Mouse (Mus musculus) embryonic fibroblast, embryonic 13.5 days (primary cell): ENCODE data around the gene H2-Ab1.

Source experiments
- CTCF ChIP-seq: IDR thresholded peaks from 2 replicates; pipeline ENCODE4 v1.5.1; 2011; ENCODE audit warnings: mild to moderate bottlenecking, control low read depth, low read length, moderate library complexity, borderline replicate concordance; ENCODE audit not compliant: insufficient read depth
- POLR2A ChIP-seq: IDR thresholded peaks from 2 replicates; pipeline ENCODE4 v1.6.1; 2011; ENCODE audit warnings: low read depth, mild to moderate bottlenecking, control low read depth, low read length, moderate library complexity

DNA sequence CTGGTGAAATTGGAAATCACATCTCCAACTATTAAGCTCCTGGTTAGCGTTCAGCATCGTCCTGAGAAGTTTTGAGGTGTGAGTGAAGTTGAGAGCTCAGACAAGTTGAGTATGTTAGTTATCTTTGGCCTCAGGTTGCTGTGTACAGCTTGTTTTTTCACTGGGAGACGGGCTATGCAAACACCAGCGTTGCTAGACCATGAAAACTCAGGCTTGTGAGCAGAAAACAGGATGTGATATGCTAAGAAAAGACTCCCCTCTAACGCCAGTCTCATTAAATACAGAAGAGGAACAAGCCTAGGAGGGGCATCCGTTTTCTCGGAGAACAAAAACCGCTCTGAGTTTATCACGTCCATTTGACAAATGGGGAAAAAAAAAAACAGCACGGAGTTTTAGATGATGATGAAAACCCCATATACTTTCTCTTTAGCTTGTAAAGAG is 17.9 kb upstream of the H2-Ab1 start:
- TF ChIP-seq POLR2A: no peak
- TF ChIP-seq CTCF: no peak
